Mouse (Mus musculus) embryonic facial prominence, embryonic 13.5 days (tissue): ENCODE data around the gene Akr1c21. TPM values are rescaled to one million over a fixed set of nuclear protein-coding genes. Genes with fewer than 3 reads are reported as not detected.

Experiments used
- polyA plus RNA-seq: library from polyadenylated mRNA; unstranded; fragments of >200 nt; fragmentation: Nextera tagmentation; extraction: Ambion mirVana; gene quantifications from 2 replicates; pipeline ENCODE4 v1.2.1, GENCODE M21; 2015

Gene Akr1c21
- polyA plus RNA-seq, 1 experiment from 2014 or later = not detected

Other genes with a start within 250 kb of the Akr1c21 start
- not detected in 2 replicates for gene Akr1c6, start 139.8 kb upstream of the Akr1c21 start, polyA plus RNA-seq
- not detected in 2 replicates for gene Akr1c20, start 50.7 kb upstream of the Akr1c21 start, polyA plus RNA-seq
- gene Akr1e1, start 35.1 kb downstream of the Akr1c21 start, polyA plus RNA-seq = 36.9 and 42.3 TPM in 2 replicates